Mouse (Mus musculus) liver, adult (tissue): ENCODE data around the gene Maco1.

Source experiments
- GATA4 ChIP-seq: IDR thresholded peaks from 2 replicates; pipeline ENCODE4 v1.6.1; 2014; ENCODE audit warnings: mild to moderate bottlenecking, low read length; ENCODE audit not compliant: insufficient replicate concordance

The Maco1 gene

GRCm38 (mm10) chr4:134835486-134835885 is 17.7 kb downstream of the Maco1 start:
- TF ChIP-seq GATA4, result no peak

GRCm38 (mm10) chr4:134831934-134832333 is 21.2 kb downstream of the Maco1 start:
- no peak for TF ChIP-seq GATA4

GRCm38 (mm10) chr4:134827806-134828205 is 25.3 kb downstream of the Maco1 start:
- TF ChIP-seq GATA4, result no peak

- TF ChIP-seq GATA4, result no peak
Observed at GRCm38 (mm10) chr4:134826348-134826747, 26.8 kb downstream of the Maco1 start.

GRCm38 (mm10) chr4:134823560-134823959 is 29.6 kb downstream of the Maco1 start:
- TF ChIP-seq GATA4, result no peak

GRCm38 (mm10) chr4:134821061-134821460 is 32.1 kb downstream of the Maco1 start:
- TF ChIP-seq GATA4, result no peak

GRCm38 (mm10) chr4:134817706-134818105 is 35.4 kb downstream of the Maco1 start:
- TF ChIP-seq GATA4, result no peak

GRCm38 (mm10) chr4:134814229-134814571 is 38.9 kb downstream of the Maco1 start:
- TF ChIP-seq GATA4, result no peak

- no peak for TF ChIP-seq GATA4
Observed at GRCm38 (mm10) chr4:134813406-134814228, 39.5 kb downstream of the Maco1 start.

- no peak for TF ChIP-seq GATA4
Observed at GRCm38 (mm10) chr4:134804765-134805164, 48.4 kb downstream of the Maco1 start.

- TF ChIP-seq GATA4, result no peak
Observed at GRCm38 (mm10) chr4:134802765-134803164, 50.4 kb downstream of the Maco1 start.

- no peak for TF ChIP-seq GATA4
Observed at GRCm38 (mm10) chr4:134802155-134802554, 51.0 kb downstream of the Maco1 start.

GRCm38 (mm10) chr4:134800693-134801092 is 52.5 kb downstream of the Maco1 start:
- no peak for TF ChIP-seq GATA4

- TF ChIP-seq GATA4, result no peak
Observed at GRCm38 (mm10) chr4:134800098-134800497, 53.0 kb downstream of the Maco1 start.

GRCm38 (mm10) chr4:134799272-134799671 is 53.9 kb downstream of the Maco1 start:
- peak; percentile 22; the same call in 1 of the 2 replicates for TF ChIP-seq GATA4

- no peak for TF ChIP-seq GATA4
Observed at GRCm38 (mm10) chr4:134798861-134799260, 54.3 kb downstream of the Maco1 start.

GRCm38 (mm10) chr4:134797621-134798020 is 55.5 kb downstream of the Maco1 start:
- TF ChIP-seq GATA4, result no peak
